Mouse (Mus musculus) limb, embryonic 12.5 days (tissue): ENCODE data around the gene Gm11985. TPM values are rescaled to one million over a fixed set of nuclear protein-coding genes. Genes with fewer than 3 reads are reported as not detected.

ENCODE experiments used
- ATAC-seq: fragments of 200-750 bp; cut with Nextera tagmentation; 2 replicates; pipeline ENCODE4 v1.8.0; 2017; ENCODE audit warnings: low read depth, moderate TSS enrichment; ENCODE audit not compliant: insufficient number of reproducible peaks, insufficient read depth, low FRiP score, low TSS enrichment
- H3K27ac ChIP-seq: fragments of 300-500 bp; sonication (generic); 2 replicates; pipeline ENCODE4 v1.5.1; 2016; ENCODE audit warnings: mild to moderate bottlenecking, moderate library complexity
- H3K27me3 ChIP-seq: fragments of 300-500 bp; sonication (generic); 2 replicates; pipeline ENCODE4 v1.6.1; 2016; ENCODE audit warnings: mild to moderate bottlenecking, moderate library complexity
- H3K36me3 ChIP-seq: fragments of 300-500 bp; sonication (generic); 2 replicates; pipeline ENCODE4 v1.6.1; 2016; ENCODE audit warnings: mild to moderate bottlenecking, moderate library complexity
- H3K4me1 ChIP-seq: fragments of 300-500 bp; sonication (generic); replicated peaks from 2 replicates; pipeline ENCODE4 v1.6.1; 2016
- H3K4me2 ChIP-seq: fragments of 300-500 bp; sonication (generic); 2 replicates; pipeline ENCODE4 v1.6.1; 2016; ENCODE audit warnings: mild to moderate bottlenecking, moderate library complexity
- H3K4me3 ChIP-seq: fragments of 300-500 bp; sonication (generic); replicated peaks from 2 replicates; pipeline ENCODE4 v1.5.1; 2016; ENCODE audit warnings: mild to moderate bottlenecking
- H3K9ac ChIP-seq: fragments of 300-500 bp; sonication (generic); replicated peaks from 2 replicates; pipeline ENCODE4 v1.6.1; 2016; ENCODE audit warnings: mild to moderate bottlenecking, moderate library complexity
- H3K9me3 ChIP-seq: fragments of 300-500 bp; sonication (generic); 2 replicates; pipeline ENCODE4 v1.6.1; 2016; ENCODE audit warnings: mild to moderate bottlenecking, moderate library complexity
- WGBS: fragments of 180-500 bp; shearing (Covaris S2); methylation state at CpG from one replicate; pipeline ENCODE4 v1.1.7; 2016; 5-methylcytosine and 5-hydroxymethylcytosine counted together
- polyA plus RNA-seq: library from polyadenylated mRNA; unstranded; fragments of >200 nt; fragmentation: Nextera tagmentation; extraction: Ambion mirVana; gene quantifications from 2 replicates; pipeline ENCODE4 v1.2.1, GENCODE M21; 2016

The Gm11985 gene
- polyA plus RNA-seq, 1 experiment from 2014 or later: not detected

DNA sequence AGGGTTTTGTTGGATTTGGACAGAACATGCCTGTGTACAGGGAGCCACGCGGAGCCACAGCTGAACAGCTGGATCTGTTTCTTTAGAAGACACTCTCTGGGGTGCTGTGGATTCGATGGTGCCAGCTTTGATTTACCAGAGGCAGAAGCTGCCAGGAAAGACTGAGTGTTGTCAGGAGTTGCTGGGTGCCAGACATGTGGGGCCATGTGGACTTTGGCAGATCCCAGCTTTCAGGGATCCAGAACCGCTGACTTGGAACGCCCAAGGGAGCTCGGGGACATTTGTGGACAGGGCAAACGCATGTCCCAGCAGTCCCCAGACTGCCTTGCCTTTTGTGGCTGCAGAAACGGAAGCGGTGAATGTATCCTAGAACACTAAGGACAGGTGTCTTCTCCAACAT, 52.6 kb downstream of the Gm11985 start:
- Histone ChIP-seq H3K27ac (no peak overlapping the region), H3K4me2 (no peak overlapping the region), H3K36me3 (no peaks in the 10 kb centered on the region), H3K27me3 (no peaks in the 10 kb centered on the region), H3K4me3 (no peak overlapping the region), H3K9ac (no peak overlapping the region), H3K9me3 (no peaks in the 10 kb centered on the region), H3K4me1 (no peaks in the 10 kb centered on the region)
- ATAC-seq: no peak
- WGBS: 90% methylated on average over 9 of the region's 9 CpGs

DNA sequence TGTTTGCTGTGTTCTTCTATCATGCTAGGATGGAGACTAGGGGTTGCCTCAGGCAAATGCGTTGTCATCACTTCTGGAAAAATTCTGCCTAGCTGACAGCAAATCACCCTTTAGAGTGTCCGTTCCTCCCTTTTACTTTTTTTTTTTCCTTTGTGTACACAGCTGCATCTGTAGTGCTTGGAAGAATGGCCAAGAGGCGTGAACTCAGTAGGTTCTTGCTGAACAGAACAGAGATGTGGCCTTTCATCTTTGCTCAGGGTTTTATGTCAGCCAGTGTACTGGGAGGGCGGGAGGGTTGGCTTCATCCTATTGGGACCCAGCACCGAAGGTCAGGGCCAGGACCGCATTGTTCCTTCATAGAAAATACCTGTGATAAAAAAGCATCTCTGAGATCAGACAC, 53.1 kb downstream of the Gm11985 start:
- no peak overlapping the region for H3K9ac ChIP-seq
- no peak overlapping the region for H3K27ac ChIP-seq
- H3K9me3 ChIP-seq: no peaks in the 10 kb centered on the region
- no peak overlapping the region for H3K4me2 ChIP-seq
- H3K4me1 ChIP-seq: no peaks in the 10 kb centered on the region
- no peak overlapping the region for H3K4me3 ChIP-seq
- no peak for ATAC-seq
- WGBS: 86% methylated on average over 6 of the region's 6 CpGs
- no peaks in the 10 kb centered on the region for H3K27me3 ChIP-seq
- H3K36me3 ChIP-seq: no peaks in the 10 kb centered on the region

DNA sequence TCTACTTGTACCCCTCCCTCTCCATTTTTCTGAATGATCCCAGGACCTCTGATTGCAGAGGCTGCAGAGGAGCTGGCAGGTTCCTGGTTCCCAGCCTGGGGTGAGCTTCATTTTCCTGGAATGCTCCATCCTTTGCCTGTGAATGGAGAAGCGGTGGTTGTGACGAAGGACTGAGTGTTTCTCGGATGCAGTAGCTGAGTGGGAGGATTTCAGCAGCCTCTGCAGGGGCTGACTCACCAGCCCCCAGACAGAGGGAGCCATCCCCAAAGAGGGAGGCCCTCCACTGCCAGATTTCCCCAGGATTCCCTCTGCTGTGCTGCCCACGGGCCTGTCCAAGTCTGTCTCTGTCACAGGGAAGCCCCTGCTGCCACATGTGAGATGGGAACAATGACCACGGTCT, 54.0 kb downstream of the Gm11985 start:
- Histone ChIP-seq H3K27ac (no peak overlapping the region), H3K9me3 (no peaks in the 10 kb centered on the region), H3K4me2 (no peak overlapping the region), H3K4me1 (no peaks in the 10 kb centered on the region), H3K27me3 (no peaks in the 10 kb centered on the region), H3K4me3 (no peak overlapping the region), H3K36me3 (no peaks in the 10 kb centered on the region), H3K9ac (no peak overlapping the region)
- WGBS: 86% methylated on average over 5 of the region's 5 CpGs
- ATAC-seq: no peak

- Histone ChIP-seq H3K36me3 (no peaks in the 10 kb centered on the region), H3K4me3 (no peak overlapping the region), H3K9me3 (no peaks in the 10 kb centered on the region), H3K27me3 (no peaks in the 10 kb centered on the region), H3K9ac (no peak overlapping the region), H3K4me1 (no peaks in the 10 kb centered on the region), H3K27ac (no peak overlapping the region), H3K4me2 (no peak overlapping the region)
- no peak for ATAC-seq
- WGBS: 91% methylated on average over 5 of the region's 5 CpGs
Measured at GRCm38 (mm10) chr11:7133736-7134135, 54.6 kb downstream of the Gm11985 start.

Other genes with a start within 250 kb of the Gm11985 start
- gene Adcy1, start 125.1 kb downstream of the Gm11985 start, polyA plus RNA-seq: 0.81 and 0.89 TPM in 2 replicates
- gene Igfbp1, start 9.2 kb upstream of the Gm11985 start, polyA plus RNA-seq: 1.3 and 1.5 TPM in 2 replicates
- gene Igfbp3, start 25.4 kb upstream of the Gm11985 start, polyA plus RNA-seq: 122 and 126 TPM in 2 replicates